Mouse (Mus musculus) megakaryocyte, embryonic 14.5 days (primary cell): ENCODE measurements at regions not wholly inside any gene's neighbourhood (a gene's known extent, or its start where the extent isn't known, plus 50 kb on each side); places are given as distances from the start of the nearest gene placed in this dataset.

Experiments
- FLI1 ChIP-seq: IDR thresholded peaks from 2 replicates; pipeline ENCODE4 v1.6.1; 2012; ENCODE audit warnings: low read length, inconsistent platforms, mixed read lengths
- GATA1 ChIP-seq: IDR thresholded peaks from 3 replicates; pipeline ENCODE4 v1.6.1; 2012; ENCODE audit warnings: mixed read lengths, low read length, inconsistent platforms, borderline replicate concordance

- no peak for TF ChIP-seq GATA1
- no peak for TF ChIP-seq FLI1
These were observed 340.9 kb upstream of the Pik3r1 start for GRCm38 (mm10) chr13:102108916-102109315.
